Mouse (Mus musculus) kidney, embryonic 15.5 days (tissue): Measurements from ENCODE around the gene Ano4. TPM values are rescaled to one million over a fixed set of nuclear protein-coding genes. Genes with fewer than 3 reads are reported as not detected.

Source experiments
- ATAC-seq: fragments of 200-750 bp; cut with Nextera tagmentation; replicated peaks from 2 replicates; pipeline ENCODE4 v1.8.0; 2017; ENCODE audit warnings: moderate TSS enrichment; ENCODE audit not compliant: low FRiP score
- H3K27ac ChIP-seq: fragments of 300-500 bp; sonication (generic); 2 replicates; pipeline ENCODE4 v1.5.1; 2015; ENCODE audit warnings: mild to moderate bottlenecking, inconsistent platforms
- H3K27me3 ChIP-seq: fragments of 300-500 bp; sonication (generic); 2 replicates; pipeline ENCODE4 v1.6.1; 2015; ENCODE audit warnings: inconsistent platforms
- H3K36me3 ChIP-seq: fragments of 300-500 bp; sonication (generic); 2 replicates; pipeline ENCODE4 v1.6.1; 2015; ENCODE audit warnings: inconsistent platforms
- H3K4me1 ChIP-seq: fragments of 300-500 bp; sonication (generic); 2 replicates; pipeline ENCODE4 v1.6.1; 2015; ENCODE audit warnings: inconsistent platforms
- H3K4me2 ChIP-seq: fragments of 300-500 bp; sonication (generic); 2 replicates; pipeline ENCODE4 v1.6.1; 2015; ENCODE audit warnings: moderate library complexity, mild to moderate bottlenecking, inconsistent platforms
- H3K4me3 ChIP-seq: fragments of 300-500 bp; sonication (generic); replicated peaks from 2 replicates; pipeline ENCODE4 v1.5.1; 2015; ENCODE audit warnings: mild to moderate bottlenecking, inconsistent platforms
- H3K9ac ChIP-seq: fragments of 300-500 bp; sonication (generic); 2 replicates; pipeline ENCODE4 v1.6.1; 2015; ENCODE audit warnings: mild to moderate bottlenecking, inconsistent platforms
- H3K9me3 ChIP-seq: fragments of 300-500 bp; sonication (generic); replicated peaks from 2 replicates; pipeline ENCODE4 v1.6.1; 2016; ENCODE audit warnings: inconsistent platforms
- WGBS: fragments of 180-500 bp; shearing (Covaris S2); methylation state at CpG from one replicate; pipeline ENCODE4 v1.1.7; 2015; ENCODE audit warnings: mixed read lengths; 5-methylcytosine and 5-hydroxymethylcytosine counted together
- polyA plus RNA-seq: library from polyadenylated mRNA; unstranded; fragments of >200 nt; fragmentation: Nextera tagmentation; extraction: Ambion mirVana; gene quantifications from 2 replicates; pipeline ENCODE4 v1.2.1, GENCODE M21; 2015

The Ano4 gene
- polyA plus RNA-seq, 1 experiment from 2014 or later, result 5.4 TPM

GRCm38 (mm10) chr10:88983444-88983843, 361.1 kb downstream of the Ano4 start:
- Histone ChIP-seq H3K4me2 (no peak overlapping the region), H3K9me3 (no peaks in the 10 kb centered on the region), H3K4me3 (no peak overlapping the region), H3K36me3 (no peaks in the 10 kb centered on the region), H3K9ac (no peak overlapping the region), H3K4me1 (no peaks in the 10 kb centered on the region), H3K27me3 (no peaks in the 10 kb centered on the region), H3K27ac (no peak overlapping the region)
- ATAC-seq, result no peak
- 35% methylated on average over 8 of the region's 8 CpGs for WGBS

GRCm38 (mm10) chr10:88979451-88979850, 365.1 kb downstream of the Ano4 start:
- H3K4me2 ChIP-seq, result no peak overlapping the region
- H3K9me3 ChIP-seq, result no peaks in the 10 kb centered on the region
- no peak overlapping the region for H3K27ac ChIP-seq
- WGBS, result 85% methylated on average over 4 of the region's 4 CpGs
- no peaks in the 10 kb centered on the region for H3K27me3 ChIP-seq
- H3K4me1 ChIP-seq, result no peaks in the 10 kb centered on the region
- no peak for ATAC-seq
- H3K4me3 ChIP-seq, result no peak overlapping the region
- no peak overlapping the region for H3K9ac ChIP-seq
- H3K36me3 ChIP-seq, result no peaks in the 10 kb centered on the region

- H3K4me1 ChIP-seq, result no peaks in the 10 kb centered on the region
Measured at GRCm38 (mm10) chr10:88978932-88979331, 365.6 kb downstream of the Ano4 start.

GRCm38 (mm10) chr10:88970951-88971725, 373.4 kb downstream of the Ano4 start:
- Histone ChIP-seq H3K4me1 (no peaks in the 10 kb centered on the region), H3K9me3 (no peaks in the 10 kb centered on the region), H3K4me2 (no peak overlapping the region), H3K4me3 (no peak overlapping the region), H3K36me3 (no peaks in the 10 kb centered on the region), H3K27ac (no peak overlapping the region), H3K27me3 (no peaks in the 10 kb centered on the region), H3K9ac (no peak overlapping the region)
- no peak for ATAC-seq
- WGBS, result 75% methylated on average over 7 of the region's 7 CpGs

More at GRCm38 (mm10) chr10:88978932-88979331, 365.6 kb downstream of the Ano4 start:
- ATAC-seq, result no peak
- WGBS, result 87% methylated on average over 6 of the region's 6 CpGs
- H3K9me3 ChIP-seq, result no peaks in the 10 kb centered on the region
- H3K27me3 ChIP-seq, result no peaks in the 10 kb centered on the region
- H3K9ac ChIP-seq, result no peak overlapping the region
- H3K27ac ChIP-seq, result no peak overlapping the region
- H3K36me3 ChIP-seq, result no peaks in the 10 kb centered on the region
- H3K4me3 ChIP-seq, result no peak overlapping the region
- no peak overlapping the region for H3K4me2 ChIP-seq

- no peak overlapping the region for H3K4me3 ChIP-seq
- no peaks in the 10 kb centered on the region for H3K4me1 ChIP-seq
- no peak overlapping the region for H3K9ac ChIP-seq
- WGBS, result 91% methylated on average over 5 of the region's 5 CpGs
- H3K27me3 ChIP-seq, result no peaks in the 10 kb centered on the region
- no peak for ATAC-seq
- no peak overlapping the region for H3K4me2 ChIP-seq
- H3K36me3 ChIP-seq, result no peaks in the 10 kb centered on the region
- no peak overlapping the region for H3K27ac ChIP-seq
- no peaks in the 10 kb centered on the region for H3K9me3 ChIP-seq
Measured at GRCm38 (mm10) chr10:88968586-88968985, 376.0 kb downstream of the Ano4 start.

- no peak overlapping the region for H3K27ac ChIP-seq
- no peak overlapping the region for H3K9ac ChIP-seq
- no peaks in the 10 kb centered on the region for H3K36me3 ChIP-seq
- no peak overlapping the region for H3K4me3 ChIP-seq
- 83% methylated on average over 5 of the region's 5 CpGs for WGBS
- H3K27me3 ChIP-seq, result no peaks in the 10 kb centered on the region
- H3K9me3 ChIP-seq, result no peaks in the 10 kb centered on the region
- H3K4me2 ChIP-seq, result no peak overlapping the region
- ATAC-seq, result no peak
- no peaks in the 10 kb centered on the region for H3K4me1 ChIP-seq
Measured at GRCm38 (mm10) chr10:88960791-88961190, 383.8 kb downstream of the Ano4 start.

GRCm38 (mm10) chr10:88950297-88950653, 394.3 kb downstream of the Ano4 start:
- H3K27ac ChIP-seq, result no peak overlapping the region
- H3K36me3 ChIP-seq, result no peaks in the 10 kb centered on the region
- ATAC-seq, result no peak
- H3K4me1 ChIP-seq, result no peaks in the 10 kb centered on the region
- no peak overlapping the region for H3K4me2 ChIP-seq
- H3K4me3 ChIP-seq, result no peak overlapping the region
- no peaks in the 10 kb centered on the region for H3K27me3 ChIP-seq
- no peak overlapping the region for H3K9ac ChIP-seq
- H3K9me3 ChIP-seq, result no peaks in the 10 kb centered on the region
- WGBS, result 73% methylated on average over 4 of the region's 4 CpGs

- no peak overlapping the region for H3K27ac ChIP-seq
- no peak overlapping the region for H3K9ac ChIP-seq
- no peak overlapping the region for H3K4me3 ChIP-seq
- no peaks in the 10 kb centered on the region for H3K4me1 ChIP-seq
- 88% methylated on average over 12 of the region's 12 CpGs for WGBS
- H3K4me2 ChIP-seq, result no peak overlapping the region
- H3K27me3 ChIP-seq, result no peaks in the 10 kb centered on the region
- no peak for ATAC-seq
- H3K9me3 ChIP-seq, result no peaks in the 10 kb centered on the region
- H3K36me3 ChIP-seq, result no peaks in the 10 kb centered on the region
Measured at GRCm38 (mm10) chr10:88949649-88950296, 394.8 kb downstream of the Ano4 start.

Other genes starting within 250 kb of the Ano4 start
- gene Gas2l3, start 99.2 kb upstream of the Ano4 start, polyA plus RNA-seq, result 18.9 and 19.6 TPM in 2 replicates
- 2.3 and 2.4 TPM in 2 replicates for gene Nr1h4, start 188.8 kb upstream of the Ano4 start, polyA plus RNA-seq